Mouse (Mus musculus) heart, postnatal 25 days (tissue): Measurements from ENCODE around the gene Crebbp. TPM values are rescaled to one million over a fixed set of nuclear protein-coding genes. Genes with fewer than 3 reads are reported as not detected.

Experiments used
- DNase-seq: peaks from one replicate; pipeline ENCODE4 v3.0.0; 2022; ENCODE audit warnings: low spot score
- intact Hi-C: fragments of 180-260 bp; cut with DNase I; formaldehyde crosslinking; loops from one replicate; pipeline ENCODE4 v1.15.1; 2025
- microRNA-seq: library from miRNA; unstranded; fragments of <30 nt; microRNA quantifications from one replicate; pipeline ENCODE4 v1.2.0, GENCODE M21; 2022
- total RNA-seq, 2 experiments: library from RNA; stranded (reverse); gene quantifications; 2 replicates each; pipeline ENCODE4 v1.2.3; 2021

The Crebbp gene
- total RNA-seq, 2 experiments from 2014 or later = 34.5 to 43.4 TPM

DNA sequence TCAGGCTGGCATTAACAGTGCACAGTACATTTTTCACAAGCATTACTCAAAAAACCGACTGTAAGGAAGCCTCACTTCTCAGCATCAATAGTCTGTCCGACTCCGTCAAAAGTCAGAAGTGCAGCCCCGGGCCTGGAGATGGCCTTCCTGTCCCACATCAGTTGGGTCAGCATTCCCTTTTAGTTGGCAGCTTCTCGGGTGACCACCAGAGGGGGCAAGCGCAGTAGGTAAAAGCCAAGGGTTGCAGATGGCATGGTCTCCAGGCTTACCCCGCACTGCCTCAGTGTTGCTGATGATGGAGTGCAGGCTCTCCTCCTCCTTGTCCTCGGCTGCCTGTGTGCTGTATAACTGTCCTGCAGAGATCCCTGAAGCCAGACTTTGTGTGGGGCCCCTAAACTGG, 145.2 kb downstream of the Crebbp start:
- DNase-seq = peak; percentile 19
- intact Hi-C loops = no loop called here

DNA sequence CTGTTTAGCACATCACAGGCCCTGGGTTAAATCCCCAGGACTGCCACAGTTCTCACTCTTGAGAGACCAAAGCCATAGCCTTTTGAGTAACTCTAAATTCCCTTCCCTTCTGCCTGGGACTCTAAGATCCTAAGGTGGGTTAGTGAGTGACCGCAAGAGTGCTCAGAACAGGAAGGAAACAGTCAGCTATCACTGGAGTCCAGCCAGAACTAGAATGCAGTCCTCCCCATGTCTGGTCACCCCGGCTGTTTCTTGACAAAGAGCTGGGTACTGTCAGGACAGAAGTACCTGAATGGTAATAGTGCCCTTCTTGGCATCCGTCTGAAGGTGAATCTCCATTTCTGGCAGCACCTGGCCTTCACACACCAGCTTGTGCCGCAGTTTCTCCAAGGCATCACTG, 148.9 kb downstream of the Crebbp start:
- DNase-seq = no peak
- intact Hi-C loops = no loop called here

DNA sequence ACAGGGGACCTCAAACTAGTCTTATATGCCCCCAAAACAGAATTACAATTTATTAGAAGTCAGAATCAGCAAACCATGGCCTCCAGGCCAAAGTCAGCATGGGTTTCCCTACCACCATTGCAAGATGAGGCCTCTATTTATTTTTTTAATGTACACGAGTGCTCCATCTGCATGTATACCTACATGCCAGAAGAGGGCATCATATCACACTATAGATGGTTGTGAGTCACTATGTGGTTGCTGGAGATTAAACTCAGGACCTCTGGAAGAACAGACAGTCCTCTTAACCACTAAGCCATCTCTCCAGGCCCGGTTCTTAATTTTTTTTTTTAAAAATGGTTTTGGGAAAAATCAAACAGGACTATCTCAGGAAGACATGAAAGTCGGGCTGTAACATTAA, 160.0 kb downstream of the Crebbp start:
- DNase-seq = no peak
- intact Hi-C loops = no loop called here

DNA sequence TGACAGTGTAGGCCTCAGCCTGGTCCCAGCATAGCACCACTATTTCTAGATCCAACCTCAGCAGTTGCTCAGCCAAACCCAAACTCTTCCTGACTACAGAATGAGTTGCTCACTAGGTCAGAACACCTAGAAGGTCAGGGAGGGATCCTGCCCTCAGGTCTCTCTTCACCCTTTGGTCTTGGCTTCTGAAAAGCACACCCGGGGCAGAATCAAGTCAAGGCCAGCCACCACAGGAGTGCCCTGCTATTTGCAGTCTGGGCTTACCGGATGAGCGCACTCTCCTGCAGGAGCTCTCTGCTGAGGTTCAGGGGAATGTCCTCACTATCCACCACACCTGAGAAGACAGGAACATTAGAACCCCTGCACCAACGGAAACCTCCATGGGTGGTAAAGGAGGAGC, 161.2 kb downstream of the Crebbp start:
- intact Hi-C loops = no loop called here
- no peak for DNase-seq

DNA sequence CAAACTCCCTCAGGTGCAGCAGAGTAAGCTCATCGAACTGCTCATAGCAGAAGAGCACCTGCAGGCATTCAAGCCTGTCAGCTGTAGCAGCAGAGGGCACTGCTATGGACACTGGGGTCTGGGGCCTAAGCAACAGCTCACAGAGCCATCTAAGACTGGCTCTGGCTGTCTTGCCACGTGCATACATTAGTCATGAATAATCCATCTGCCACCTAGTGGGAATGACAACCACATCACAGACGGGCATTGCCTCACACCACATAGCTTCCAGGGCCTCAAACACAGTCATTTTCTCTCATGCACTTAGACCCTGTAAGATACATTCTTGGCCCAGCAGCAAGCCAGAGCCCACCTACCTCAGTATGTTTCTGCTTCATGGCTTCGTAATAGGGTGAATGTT, 168.3 kb downstream of the Crebbp start:
- intact Hi-C loops = no loop called here

DNA sequence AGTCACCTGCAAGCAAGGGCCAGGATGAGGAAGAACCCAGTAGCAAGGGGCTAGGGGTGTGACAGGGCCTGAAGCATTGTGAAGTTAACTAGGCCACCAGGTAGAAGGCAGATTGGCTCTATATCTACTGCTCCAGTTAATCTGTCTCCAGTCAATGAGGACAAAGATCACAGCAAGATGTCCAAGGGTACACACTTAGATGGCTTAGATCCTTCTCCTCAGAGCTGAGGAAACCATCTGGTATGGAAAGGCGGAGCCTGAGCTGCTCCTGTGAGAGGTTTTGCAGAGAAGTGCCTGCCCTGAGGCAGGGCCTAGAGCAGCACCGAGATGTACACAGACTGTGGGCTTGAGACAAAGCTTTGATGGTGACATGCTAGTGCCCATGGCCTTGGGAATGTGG, 169.7 kb downstream of the Crebbp start:
- DNase-seq = no peak
- intact Hi-C loops = no loop called here

More for the DNA sequence above, 168.3 kb downstream of the Crebbp start:
- DNase-seq = no peak

DNA sequence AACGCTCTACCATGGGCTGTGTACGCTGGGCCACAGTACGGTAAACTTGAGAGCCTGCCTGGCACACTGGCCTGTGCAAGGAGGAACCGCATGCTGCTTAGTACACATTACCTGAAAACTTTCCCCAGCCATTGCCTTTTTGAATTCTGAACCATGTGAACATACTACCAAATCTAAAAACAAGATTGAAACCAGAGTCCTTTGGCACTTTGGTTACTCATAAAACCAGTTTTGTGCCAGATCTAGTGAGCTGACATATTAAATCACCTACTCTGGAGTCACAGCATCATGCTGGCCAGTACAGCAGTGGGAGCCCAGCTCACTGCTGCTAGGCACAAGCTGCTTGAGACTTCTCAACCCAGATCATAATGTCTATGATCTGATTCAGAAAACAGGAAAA, 172.2 kb downstream of the Crebbp start:
- DNase-seq = no peak
- intact Hi-C loops = no loop called here

DNA sequence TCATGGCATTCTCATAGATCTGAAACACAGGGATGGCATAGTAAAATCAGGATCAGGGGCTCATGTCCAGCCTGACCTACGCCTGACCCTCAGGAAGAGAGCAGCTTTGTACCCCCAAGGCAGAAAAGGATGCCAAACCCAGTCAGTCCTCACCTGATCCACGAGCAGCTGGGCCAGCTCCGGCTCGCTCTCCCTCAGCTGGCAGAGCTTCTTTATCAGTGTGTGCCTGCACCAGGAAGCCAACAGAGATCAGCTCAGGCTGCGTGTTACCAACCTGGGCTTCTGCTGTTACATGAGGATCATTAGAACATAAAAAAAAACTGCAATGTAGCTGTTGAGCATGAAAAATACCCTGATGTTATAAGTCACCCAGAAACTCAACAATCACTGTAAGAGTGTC, 173.6 kb downstream of the Crebbp start:
- no peak for DNase-seq
- intact Hi-C loops = no loop called here

DNA sequence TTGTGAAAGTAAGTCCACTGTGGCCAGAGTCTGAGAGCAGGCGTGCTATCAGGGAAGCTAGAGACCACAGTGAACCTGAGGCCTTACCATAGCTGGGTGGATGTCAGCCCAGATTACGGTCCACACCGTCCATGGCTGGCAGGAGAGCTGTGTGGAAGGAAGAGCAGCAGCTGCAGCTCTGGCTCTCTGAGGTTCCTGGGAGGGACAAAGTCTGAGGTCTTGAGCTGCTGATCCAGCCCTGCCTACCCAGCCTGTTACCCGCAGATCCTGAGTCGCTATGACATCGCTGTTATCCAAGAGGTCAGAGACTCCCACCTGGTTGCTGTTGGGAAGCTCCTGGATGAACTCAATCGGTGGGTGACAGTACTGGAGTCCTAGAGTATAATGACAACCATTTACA, 176.1 kb downstream of the Crebbp start:
- intact Hi-C loops = no loop called here
- no peak for DNase-seq

DNA sequence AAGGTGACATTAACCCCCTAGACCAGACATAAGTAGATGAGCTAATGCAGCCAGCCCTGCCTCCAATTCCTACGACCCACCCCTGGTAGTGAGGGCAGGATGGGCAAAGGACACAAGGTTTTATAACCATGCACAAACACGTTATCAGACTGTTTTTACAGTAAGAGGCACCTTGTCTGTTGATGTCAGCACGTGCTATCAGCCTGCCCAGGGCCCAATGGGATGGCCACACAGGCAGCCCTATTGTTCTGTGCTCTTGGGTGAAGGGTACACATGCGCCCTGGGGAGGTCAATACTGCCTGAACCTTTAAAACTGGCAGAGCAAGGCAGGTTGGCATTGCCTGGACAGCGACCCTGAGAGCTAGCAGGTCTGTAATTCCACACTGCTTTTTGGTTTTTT, 177.0 kb downstream of the Crebbp start, which contains the start of gene Dnase1:
TSS of gene Dnase1 (plus strand) at position 136 of the 400 bp plus-strand sequence.
- intact Hi-C loops = no loop called here
- no peak for DNase-seq

DNA sequence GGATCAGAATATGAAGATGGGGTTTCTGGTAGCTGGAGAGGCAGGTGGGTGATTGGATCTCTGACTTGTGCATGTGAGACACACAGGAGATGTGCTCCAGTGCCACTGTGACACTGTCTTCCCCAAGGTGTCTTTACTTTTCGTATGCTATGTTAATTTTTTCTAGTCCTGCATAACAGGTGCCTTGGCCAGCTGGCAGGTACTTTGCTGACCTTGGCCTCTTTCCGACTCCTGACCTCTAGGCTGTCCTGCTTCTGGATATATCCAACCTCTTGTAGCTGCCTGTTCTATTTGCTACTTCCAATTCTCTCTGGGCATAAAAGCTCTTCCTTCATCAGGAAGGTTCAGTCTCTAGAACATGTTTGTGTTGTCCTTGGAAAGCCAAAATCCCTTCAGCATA, 178.2 kb downstream of the Crebbp start:
- intact Hi-C loops = no loop called here
- no peak for DNase-seq

DNA sequence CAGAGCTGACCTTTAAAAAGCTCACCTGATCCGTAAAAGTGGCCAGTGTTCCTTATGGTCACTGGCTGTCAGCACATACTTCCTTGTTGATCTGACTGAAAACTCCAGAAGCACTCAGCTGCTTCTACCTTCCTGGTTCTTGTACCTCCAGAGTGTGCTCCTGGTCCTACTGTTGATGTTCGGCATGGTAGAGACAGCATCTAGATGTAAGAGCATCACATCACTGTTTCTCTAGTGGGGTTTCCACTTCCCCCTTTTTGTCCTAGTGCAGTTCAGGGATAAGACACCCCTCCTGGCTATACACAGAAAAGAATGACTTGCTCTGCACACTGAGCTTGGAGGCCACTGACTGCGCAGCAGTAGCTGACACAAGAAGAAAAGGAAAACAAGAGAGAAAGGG, 179.3 kb downstream of the Crebbp start:
- intact Hi-C loops = no loop called here
- DNase-seq = no peak

DNA sequence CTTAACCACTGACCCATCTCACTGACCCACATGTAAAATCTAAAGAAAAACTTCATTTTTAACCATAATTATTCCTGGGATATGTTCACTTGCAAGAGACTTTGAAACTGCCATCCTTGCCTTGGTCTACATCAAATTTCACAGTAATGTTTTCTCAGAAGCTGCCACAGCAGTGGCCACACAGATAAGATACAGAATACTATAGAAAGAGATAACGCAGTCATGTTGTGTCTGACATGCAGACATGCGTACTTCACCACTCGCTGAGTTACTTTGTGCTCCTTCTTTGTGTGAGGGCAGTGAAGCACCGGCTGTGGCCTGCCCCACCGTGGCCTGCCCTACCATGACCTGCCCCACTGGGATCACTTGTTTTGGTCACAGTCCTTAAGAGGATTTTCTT, 179.8 kb downstream of the Crebbp start:
- intact Hi-C loops = no loop called here
- no peak for DNase-seq

DNA sequence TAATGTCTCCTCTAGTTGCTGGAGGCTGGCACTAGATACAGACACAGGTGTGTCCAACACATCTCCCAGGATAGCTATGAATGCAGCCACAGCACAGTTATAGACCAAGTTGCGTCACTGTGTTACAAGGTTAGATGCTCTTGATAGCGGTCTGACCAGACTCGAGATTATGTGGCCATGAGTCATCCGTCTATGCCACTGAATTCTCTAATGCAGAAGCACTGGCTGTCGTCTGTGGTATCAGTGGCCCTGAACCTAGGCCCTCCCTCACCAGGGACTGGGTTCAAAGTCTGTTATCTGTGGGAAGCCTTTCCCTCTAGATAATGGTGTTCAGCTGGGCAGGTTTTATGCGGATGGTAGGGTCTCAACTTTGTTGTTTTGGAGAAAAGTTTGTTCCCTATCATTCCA, 181.5 kb downstream of the Crebbp start:
- no peak for DNase-seq
- intact Hi-C loops = no loop called here

DNA sequence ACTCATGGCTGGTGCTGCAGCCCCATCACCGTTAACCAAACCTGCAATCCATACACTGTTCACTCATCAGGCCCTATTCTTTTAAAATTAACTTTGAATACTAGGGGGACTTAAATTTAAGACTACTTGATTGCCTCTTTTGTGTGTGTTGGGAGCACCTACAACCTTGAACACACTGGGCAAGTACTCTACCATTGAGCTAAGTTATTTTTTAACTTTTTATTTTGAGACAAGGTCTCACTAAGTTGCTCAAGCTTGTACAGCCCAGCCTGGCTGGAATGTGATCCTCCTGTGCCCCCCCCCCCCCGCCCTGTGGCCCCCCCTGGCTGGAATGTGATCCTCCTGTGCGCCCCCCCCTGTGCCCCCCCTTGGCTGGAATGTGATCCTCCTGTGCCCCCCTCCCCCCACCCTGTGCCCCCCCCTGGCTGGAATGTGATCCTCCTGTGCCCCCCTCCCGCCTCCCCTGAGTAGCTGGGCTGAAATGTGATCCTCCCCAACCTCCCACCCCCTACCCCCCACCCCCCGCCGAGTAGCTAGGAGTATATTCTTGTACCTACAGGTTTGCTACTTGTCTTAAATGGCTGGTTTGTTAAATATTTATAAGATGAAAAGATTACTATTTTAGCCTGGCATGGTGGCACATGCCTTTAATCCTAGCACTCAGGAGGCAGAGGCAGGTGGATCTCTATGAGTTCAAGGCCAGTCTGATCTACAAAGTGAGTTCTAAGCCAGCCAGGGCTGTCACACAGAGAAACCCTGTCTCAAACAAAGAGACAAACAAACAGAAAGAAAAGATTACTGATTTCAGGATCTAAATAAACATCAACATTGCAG, 182.1 kb downstream of the Crebbp start:
- intact Hi-C loops = no loop called here
- no peak for DNase-seq

Small RNA genes within 50 kb of the gene (microRNA-seq; reads per million reads assigned to microRNA genes)
- not detected for gene Gm23413

Other genes starting within 250 kb of the Crebbp start
- gene Nlrc3, start 237.4 kb downstream of the Crebbp start, total RNA-seq = 1 to 10 TPM; 1.1 to 1.6 TPM
- 1 to 10 TPM; 9.0 to 9.1 TPM for gene Slx4, start 210.2 kb downstream of the Crebbp start, total RNA-seq
- gene Dnase1, start 177.1 kb downstream of the Crebbp start, total RNA-seq = not detected
- 100 to 1,000 TPM; 144 to 148 TPM for gene Trap1, start 136.2 kb downstream of the Crebbp start, total RNA-seq
- gene Adcy9, start 206.5 kb upstream of the Crebbp start, total RNA-seq = 10 to 100 TPM; 22.4 to 24.1 TPM